Mouse (Mus musculus) forebrain, postnatal 0 days (tissue): ENCODE results near the gene Galntl6. TPM values are rescaled to one million over a fixed set of nuclear protein-coding genes. Genes with fewer than 3 reads are reported as not detected.
A peak's percentile ranks its signal among the peaks of the same experiment; 100 is the strongest.
"Not testable (repeated sequence)": the region's sequence is repeated elsewhere in the genome, so short reads cannot be mapped to it uniquely, and the experiment has no call there.

Experiments used
- ATAC-seq: fragments of 200-750 bp; cut with Nextera tagmentation; 2 replicates; pipeline ENCODE4 v1.8.0; 2017; ENCODE audit warnings: mild to moderate bottlenecking, moderate library complexity
- DNase-seq: peaks from one replicate; pipeline ENCODE4 v3.0.0-alpha.2; 2015
- H3K27ac ChIP-seq: fragments of 300-500 bp; sonication (generic); 2 replicates; pipeline ENCODE4 v1.5.1; 2014; ENCODE audit warnings: low read depth, mild to moderate bottlenecking, antibody characterized with exemption, low read length, moderate library complexity, mixed read lengths
- H3K27me3 ChIP-seq: fragments of 300-500 bp; sonication (generic); 2 replicates; pipeline ENCODE4 v1.6.1; 2014; ENCODE audit warnings: mild to moderate bottlenecking, low read length, mixed read lengths; ENCODE audit not compliant: insufficient read depth
- H3K36me3 ChIP-seq: fragments of 300-500 bp; sonication (generic); 2 replicates; pipeline ENCODE4 v1.6.1; 2014; ENCODE audit warnings: mild to moderate bottlenecking, moderate library complexity; ENCODE audit not compliant: insufficient read depth
- H3K4me1 ChIP-seq: fragments of 300-500 bp; sonication (generic); 2 replicates; pipeline ENCODE4 v1.6.1; 2014; ENCODE audit warnings: antibody characterized with exemption; ENCODE audit not compliant: insufficient read depth
- H3K4me2 ChIP-seq: fragments of 300-500 bp; sonication (generic); 2 replicates; pipeline ENCODE4 v1.6.1; 2014; ENCODE audit warnings: low read depth, mild to moderate bottlenecking, moderate library complexity
- H3K4me3 ChIP-seq: fragments of 300-500 bp; sonication (generic); 2 replicates; pipeline ENCODE4 v1.5.1; 2014; ENCODE audit warnings: low read depth, low read length, mixed read lengths
- H3K9ac ChIP-seq: fragments of 300-500 bp; sonication (generic); 2 replicates; pipeline ENCODE4 v1.6.1; 2014; ENCODE audit warnings: mild to moderate bottlenecking
- H3K9me3 ChIP-seq: fragments of 300-500 bp; sonication (generic); 2 replicates; pipeline ENCODE4 v1.6.1; 2016; ENCODE audit warnings: low read length
- CTCF ChIP-seq: sonication (generic); IDR thresholded peaks from 2 replicates; pipeline ENCODE4 v1.5.1; 2016; ENCODE audit warnings: antibody characterized with exemption, control low read depth, low read depth
- WGBS: fragments of 180-500 bp; shearing (Covaris S2); extraction: QIAGEN DNeasy Blood & Tissue Kit; methylation state at CpG from one replicate; pipeline ENCODE4 v1.1.7; 2014; 5-methylcytosine and 5-hydroxymethylcytosine counted together
- polyA plus RNA-seq: library from polyadenylated mRNA; unstranded; fragments of >200 nt; fragmentation: Nextera tagmentation; extraction: Ambion mirVana; gene quantifications from 2 replicates; pipeline ENCODE4 v1.2.1, GENCODE M21; 2015
- total RNA-seq: library from RNA; depleted of rRNA; stranded (reverse); fragments of >200 nt; gene quantifications from 2 replicates; pipeline ENCODE4 v1.2.3, GENCODE M21; 2014

Galntl6 gene
- total and polyA plus RNA-seq, 2 experiments from 2014 or later, result 15.0 to 27.8 TPM

- no peak for DNase-seq
- ATAC-seq, result no peak
- no peaks in the 10 kb centered on the region for H3K4me1 ChIP-seq
- H3K27ac ChIP-seq, result no peak overlapping the region
- no peak overlapping the region for H3K4me2 ChIP-seq
- no peak overlapping the region for H3K9ac ChIP-seq
- no peaks in the 10 kb centered on the region for H3K36me3 ChIP-seq
- no peaks in the 10 kb centered on the region for H3K9me3 ChIP-seq
- TF ChIP-seq CTCF, result no peak
- no peak overlapping the region for H3K4me3 ChIP-seq
- H3K27me3 ChIP-seq, result no peaks in the 10 kb centered on the region
These were observed 377.8 kb downstream of the Galntl6 start for GRCm38 (mm10) chr8:58534631-58535030.

GRCm38 (mm10) chr8:58523443-58523842, 389.0 kb downstream of the Galntl6 start:
- no peak overlapping the region for H3K27ac ChIP-seq
- H3K4me3 ChIP-seq, result no peak overlapping the region
- no peak for TF ChIP-seq CTCF
- no peaks in the 10 kb centered on the region for H3K36me3 ChIP-seq
- H3K9me3 ChIP-seq, result no peaks in the 10 kb centered on the region
- DNase-seq (no peak), ATAC-seq (no peak)
- no peak overlapping the region for H3K9ac ChIP-seq
- H3K4me2 ChIP-seq, result no peak overlapping the region
- no peaks in the 10 kb centered on the region for H3K27me3 ChIP-seq
- H3K4me1 ChIP-seq, result no peaks in the 10 kb centered on the region
- 33% methylated on average over 1 of the region's 1 CpGs for WGBS

GRCm38 (mm10) chr8:58521932-58522331, 390.5 kb downstream of the Galntl6 start:
- no peaks in the 10 kb centered on the region for H3K9me3 ChIP-seq
- H3K4me3 ChIP-seq, result no peak overlapping the region
- H3K27me3 ChIP-seq, result no peaks in the 10 kb centered on the region
- H3K4me1 ChIP-seq, result no peaks in the 10 kb centered on the region
- H3K36me3 ChIP-seq, result no peaks in the 10 kb centered on the region
- ATAC-seq, result peak; percentile 42; the same call in 1 of the 2 replicates
- no peak overlapping the region for H3K4me2 ChIP-seq
- no peak for DNase-seq
- H3K27ac ChIP-seq, result no peak overlapping the region
- H3K9ac ChIP-seq, result no peak overlapping the region
- no peak for TF ChIP-seq CTCF

GRCm38 (mm10) chr8:58510516-58510915, 401.9 kb downstream of the Galntl6 start:
- DNase-seq, result no peak
- no peaks in the 10 kb centered on the region for H3K36me3 ChIP-seq
- H3K9ac ChIP-seq, result no peak overlapping the region
- no peak for TF ChIP-seq CTCF
- no peak for ATAC-seq
- no peak overlapping the region for H3K27ac ChIP-seq
- no peak overlapping the region for H3K4me3 ChIP-seq
- H3K4me2 ChIP-seq, result no peak overlapping the region
- no peaks in the 10 kb centered on the region for H3K4me1 ChIP-seq
- H3K9me3 ChIP-seq, result no peaks in the 10 kb centered on the region
- no peaks in the 10 kb centered on the region for H3K27me3 ChIP-seq

GRCm38 (mm10) chr8:58509051-58509450, 403.4 kb downstream of the Galntl6 start:
- H3K4me1 ChIP-seq, result no peaks in the 10 kb centered on the region
- H3K4me3 ChIP-seq, result no peak overlapping the region
- no peak overlapping the region for H3K9ac ChIP-seq
- no peak overlapping the region for H3K27ac ChIP-seq
- DNase-seq (no peak), ATAC-seq (no peak)
- no peaks in the 10 kb centered on the region for H3K36me3 ChIP-seq
- no peak for TF ChIP-seq CTCF
- no peaks in the 10 kb centered on the region for H3K9me3 ChIP-seq
- H3K27me3 ChIP-seq, result no peaks in the 10 kb centered on the region
- H3K4me2 ChIP-seq, result no peak overlapping the region
- 57% methylated on average over 1 of the region's 1 CpGs for WGBS

- Histone ChIP-seq H3K9me3 (no peaks in the 10 kb centered on the region), H3K4me3 (no peak overlapping the region), H3K27me3 (no peaks in the 10 kb centered on the region), H3K36me3 (no peaks in the 10 kb centered on the region), H3K9ac (no peak overlapping the region), H3K4me1 (no peaks in the 10 kb centered on the region), H3K4me2 (no peak overlapping the region), H3K27ac (no peak overlapping the region)
- DNase-seq, result no peak
- WGBS, result 68% methylated on average over 4 of the region's 4 CpGs
- no peak for ATAC-seq
- TF ChIP-seq CTCF, result no peak
These were observed 425.3 kb downstream of the Galntl6 start for GRCm38 (mm10) chr8:58487099-58487498.

- H3K9ac ChIP-seq, ATAC-seq, H3K27me3 ChIP-seq, H3K4me3 ChIP-seq, H3K4me2 ChIP-seq, H3K4me1 ChIP-seq, H3K9me3 ChIP-seq, H3K36me3 ChIP-seq, H3K27ac ChIP-seq, DNase-seq: not testable (repeated sequence)
- 87% methylated on average over 2 of the region's 2 CpGs for WGBS
These were observed 449.1 kb downstream of the Galntl6 start for GRCm38 (mm10) chr8:58463342-58463741.

- DNase-seq, result no peak
- 54% methylated on average over 2 of the region's 2 CpGs for WGBS
- Histone ChIP-seq H3K4me1 (no peaks in the 10 kb centered on the region), H3K9me3 (no peaks in the 10 kb centered on the region), H3K27ac (no peak overlapping the region), H3K27me3 (no peaks in the 10 kb centered on the region), H3K4me3 (no peak overlapping the region), H3K4me2 (no peak overlapping the region), H3K9ac (no peak overlapping the region), H3K36me3 (no peaks in the 10 kb centered on the region)
- ATAC-seq, result no peak
- no peak for TF ChIP-seq CTCF
These were observed 469.7 kb downstream of the Galntl6 start for GRCm38 (mm10) chr8:58442696-58443095.
